Mouse (Mus musculus) myocyte (in vitro differentiated cells): ENCODE measurements around the gene Vdac2.

Experiments
- CEBPB ChIP-seq: IDR thresholded peaks from 2 replicates; pipeline ENCODE4 v1.6.1; 2011; ENCODE audit warnings: mild to moderate bottlenecking, moderate library complexity; ENCODE audit not compliant: poor library complexity, insufficient read depth, severe bottlenecking
- E2F4 ChIP-seq: IDR thresholded peaks from one replicate; pipeline ENCODE4 v1.6.1; 2011; ENCODE audit warnings: mild to moderate bottlenecking, control low read depth, moderate library complexity; ENCODE audit not compliant: insufficient read depth
- MAX ChIP-seq: IDR thresholded peaks from one replicate; pipeline ENCODE4 v1.6.1; 2011; ENCODE audit warnings: low read depth, mild to moderate bottlenecking, control low read depth
- MYOG ChIP-seq, 3 experiments: IDR thresholded peaks; one replicate each; pipeline ENCODE4 v1.6.1; 2011; ENCODE audit warnings: control low read depth in 2 of 3, low read depth in 2 of 3, mild to moderate bottlenecking in 2 of 3; ENCODE audit not compliant: insufficient read length in 2 of 3, control insufficient read depth in 1 of 3, insufficient read depth in 1 of 3
- POLR2A ChIP-seq: IDR thresholded peaks from one replicate; pipeline ENCODE4 v1.6.1; 2011; ENCODE audit warnings: low read depth, mild to moderate bottlenecking, control low read depth, moderate library complexity; ENCODE audit not compliant: insufficient read length
- POLR2AphosphoS2 ChIP-seq: IDR thresholded peaks from one replicate; pipeline ENCODE4 v1.6.1; 2011; ENCODE audit warnings: low read depth, control low read depth; ENCODE audit not compliant: insufficient read length
- SRF ChIP-seq: IDR thresholded peaks from one replicate; pipeline ENCODE4 v1.6.1; 2011; ENCODE audit warnings: low read depth; ENCODE audit not compliant: control insufficient read depth, insufficient read length
- TCF12 ChIP-seq: IDR thresholded peaks from one replicate; pipeline ENCODE4 v1.6.1; 2011; ENCODE audit warnings: mild to moderate bottlenecking, control low read depth; ENCODE audit not compliant: poor library complexity, insufficient read depth, severe bottlenecking
- TCF3 ChIP-seq: IDR thresholded peaks from one replicate; pipeline ENCODE4 v1.6.1; 2011; ENCODE audit warnings: low read depth, control low read depth; ENCODE audit not compliant: insufficient read length
- USF1 ChIP-seq: IDR thresholded peaks from one replicate; pipeline ENCODE4 v1.6.1; 2011; ENCODE audit warnings: low read depth, mild to moderate bottlenecking, control low read depth, moderate library complexity

GRCm38 (mm10) chr14:21791722-21792121 is 33.3 kb upstream of the Vdac2 start:
- TF ChIP-seq USF1 (no peak), POLR2A (no peak), TCF12 (no peak), MAX (no peak), E2F4 (no peak), POLR2AphosphoS2 (no peak), MYOG (IDR thresholded peaks at IDR 0.05; ENCODE audit: control insufficient read depth in 1 of 3, insufficient read depth in 1 of 3, insufficient read length in 2 of 3, low read depth in 2 of 3) (no peak), TCF3 (no peak), SRF (no peak), CEBPB (no peak)
